Mouse (Mus musculus): ENCODE results near the gene Prdm1. TPM values are rescaled to one million over a fixed set of nuclear protein-coding genes. Genes with fewer than 3 reads are reported as not detected.

Gene Prdm1
- polyA plus RNA-seq, 1 experiment from 2014 or later = 26.3 TPM

DNA sequence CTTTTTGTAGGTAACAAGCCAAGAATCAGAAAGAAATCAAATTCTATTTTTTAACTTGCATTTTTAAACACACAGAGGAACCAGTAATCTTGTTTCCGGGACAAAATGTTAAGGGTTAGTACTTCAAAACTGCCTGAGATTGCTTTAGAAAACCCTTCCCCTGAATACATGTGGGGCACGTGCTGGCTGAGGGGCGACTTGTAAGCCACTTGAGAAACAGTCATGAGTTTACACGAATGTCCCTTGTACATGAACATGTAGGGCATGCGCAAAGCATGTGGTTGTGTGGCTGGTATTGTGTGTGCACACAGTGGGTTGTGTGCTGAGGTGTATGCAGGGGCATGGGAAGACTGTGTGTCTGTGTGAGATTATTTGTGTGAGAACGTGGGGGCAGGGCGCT, 19.7 kb downstream of the Prdm1 start:
- Histone ChIP-seq H3K27ac (ENCODE audit: low read depth) (no peak overlapping the region), H3K36me3 (ENCODE audit: control insufficient read depth, insufficient read depth, low read length) (no peaks in the 10 kb centered on the region), H3K4me1 (replicated peaks; ENCODE audit: control insufficient read depth, insufficient read depth, low read length) (no peaks in the 10 kb centered on the region), H3K27me3 (replicated peaks; ENCODE audit: control insufficient read depth, insufficient read depth, low read length) (no peaks in the 10 kb centered on the region), H3K4me2 (ENCODE audit: low read length) (no peak overlapping the region), H3K9ac (ENCODE audit: low read length) (no peak overlapping the region), H3K4me3 (ENCODE audit: low read depth, low read length) (no peak overlapping the region), H3K9me3 (ENCODE audit: control insufficient read depth, low read length) (no peaks in the 10 kb centered on the region)
- no peak for DNase-seq (ENCODE audit: low spot score)
- 87% methylated on average over 7 of the region's 7 CpGs for WGBS
- no peak for ATAC-seq (replicated peaks; ENCODE audit: low FRiP score, low TSS enrichment, low read depth)

DNA sequence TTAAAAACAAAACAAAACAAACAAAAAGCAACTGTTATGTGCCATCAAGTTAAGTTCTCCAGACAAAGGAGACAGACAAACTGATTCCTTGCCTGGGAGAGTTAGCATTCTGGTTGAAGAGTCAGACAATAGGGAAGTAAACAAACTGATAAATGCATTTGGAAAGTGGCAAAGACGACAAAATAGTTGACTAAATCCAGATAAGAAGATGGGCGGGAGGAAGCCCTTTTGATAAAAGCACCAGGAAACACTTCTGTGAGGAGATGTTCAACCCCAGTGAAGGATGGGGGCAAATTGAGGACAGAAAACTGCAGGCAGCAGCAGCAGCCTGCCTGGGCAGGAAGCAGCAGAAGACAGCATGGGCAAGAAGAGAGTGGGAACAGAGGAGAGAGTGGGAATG, 20.3 kb downstream of the Prdm1 start:
- WGBS = 26% methylated on average over 2 of the region's 2 CpGs
- H3K36me3 ChIP-seq (ENCODE audit: control insufficient read depth, insufficient read depth, low read length) = no peaks in the 10 kb centered on the region
- H3K9ac ChIP-seq (ENCODE audit: low read length) = no peak overlapping the region
- no peaks in the 10 kb centered on the region for H3K27me3 ChIP-seq (replicated peaks; ENCODE audit: control insufficient read depth, insufficient read depth, low read length)
- no peak overlapping the region for H3K4me2 ChIP-seq (ENCODE audit: low read length)
- no peak overlapping the region for H3K4me3 ChIP-seq (ENCODE audit: low read depth, low read length)
- ATAC-seq (replicated peaks; ENCODE audit: low FRiP score, low TSS enrichment, low read depth) = no peak
- no peak for DNase-seq (ENCODE audit: low spot score)
- H3K27ac ChIP-seq (ENCODE audit: low read depth) = no peak overlapping the region
- no peaks in the 10 kb centered on the region for H3K9me3 ChIP-seq (ENCODE audit: control insufficient read depth, low read length)
- H3K4me1 ChIP-seq (replicated peaks; ENCODE audit: control insufficient read depth, insufficient read depth, low read length) = no peaks in the 10 kb centered on the region

DNA sequence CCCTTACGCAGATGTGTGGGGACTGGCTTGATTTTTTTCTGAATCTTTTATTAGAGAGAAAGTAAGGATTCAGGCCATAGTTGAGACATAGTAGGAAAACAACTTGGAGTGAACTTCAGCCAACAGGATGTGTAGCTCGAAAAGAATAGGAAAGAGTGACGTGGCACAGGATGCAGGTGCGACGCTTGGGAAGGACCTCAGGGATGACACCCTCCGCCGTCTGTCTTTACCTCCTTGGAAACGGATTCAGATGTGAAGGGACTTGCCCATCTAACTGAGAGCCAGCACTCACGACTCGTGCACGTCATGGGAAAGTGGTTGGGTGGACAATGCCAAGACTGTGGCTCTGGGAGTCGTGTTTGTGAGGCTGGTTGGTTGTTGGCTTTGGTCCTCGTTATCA, 25.4 kb downstream of the Prdm1 start:
- 82% methylated on average over 13 of the region's 13 CpGs for WGBS
- Histone ChIP-seq H3K9me3 (ENCODE audit: control insufficient read depth, low read length) (no peaks in the 10 kb centered on the region), H3K36me3 (ENCODE audit: control insufficient read depth, insufficient read depth, low read length) (no peaks in the 10 kb centered on the region), H3K4me2 (ENCODE audit: low read length) (no peak overlapping the region), H3K4me3 (ENCODE audit: low read depth, low read length) (no peak overlapping the region), H3K27ac (ENCODE audit: low read depth) (no peak overlapping the region), H3K27me3 (replicated peaks; ENCODE audit: control insufficient read depth, insufficient read depth, low read length) (no peaks in the 10 kb centered on the region), H3K4me1 (replicated peaks; ENCODE audit: control insufficient read depth, insufficient read depth, low read length) (peaks cover 11% of the 10 kb centered on the region; the same call in 1 of the 2 replicates), H3K9ac (ENCODE audit: low read length) (no peak overlapping the region)
- ATAC-seq (replicated peaks; ENCODE audit: low FRiP score, low TSS enrichment, low read depth) = no peak
- no peak for DNase-seq (ENCODE audit: low spot score)

DNA sequence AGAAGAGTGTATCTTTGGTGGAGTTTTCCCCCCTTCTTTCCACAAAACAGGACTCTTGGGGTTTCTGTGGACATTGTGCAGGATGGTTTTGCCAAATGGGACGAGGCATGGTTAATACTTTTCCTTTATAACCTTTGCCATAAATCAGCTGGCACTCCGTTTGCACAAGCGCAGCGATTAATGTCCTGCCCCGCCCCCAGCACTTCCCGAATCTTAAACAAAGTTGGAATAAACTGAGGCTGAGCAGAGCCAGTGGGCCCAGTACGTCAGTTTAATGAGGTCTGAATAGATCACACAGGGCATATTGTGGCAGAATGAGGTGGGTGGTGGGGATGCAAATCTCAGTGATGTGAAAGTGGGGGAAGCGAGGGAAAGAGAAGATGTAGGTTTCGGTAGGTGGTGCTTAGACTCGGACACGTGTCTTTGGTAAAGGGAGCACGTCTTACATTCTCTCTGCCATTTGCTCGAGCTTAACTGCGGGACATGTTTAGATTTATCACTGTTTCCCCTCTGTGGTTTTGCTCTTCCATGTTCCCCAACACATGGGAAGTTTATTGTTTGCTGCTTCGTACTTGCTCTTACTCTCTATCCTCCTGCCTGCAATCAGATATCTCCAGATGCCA, 28.3 kb downstream of the Prdm1 start:
- no peak for ATAC-seq (replicated peaks; ENCODE audit: low FRiP score, low TSS enrichment, low read depth)
- 25% methylated on average over 15 of the region's 15 CpGs for WGBS
- DNase-seq (ENCODE audit: low spot score) = no peak

DNA sequence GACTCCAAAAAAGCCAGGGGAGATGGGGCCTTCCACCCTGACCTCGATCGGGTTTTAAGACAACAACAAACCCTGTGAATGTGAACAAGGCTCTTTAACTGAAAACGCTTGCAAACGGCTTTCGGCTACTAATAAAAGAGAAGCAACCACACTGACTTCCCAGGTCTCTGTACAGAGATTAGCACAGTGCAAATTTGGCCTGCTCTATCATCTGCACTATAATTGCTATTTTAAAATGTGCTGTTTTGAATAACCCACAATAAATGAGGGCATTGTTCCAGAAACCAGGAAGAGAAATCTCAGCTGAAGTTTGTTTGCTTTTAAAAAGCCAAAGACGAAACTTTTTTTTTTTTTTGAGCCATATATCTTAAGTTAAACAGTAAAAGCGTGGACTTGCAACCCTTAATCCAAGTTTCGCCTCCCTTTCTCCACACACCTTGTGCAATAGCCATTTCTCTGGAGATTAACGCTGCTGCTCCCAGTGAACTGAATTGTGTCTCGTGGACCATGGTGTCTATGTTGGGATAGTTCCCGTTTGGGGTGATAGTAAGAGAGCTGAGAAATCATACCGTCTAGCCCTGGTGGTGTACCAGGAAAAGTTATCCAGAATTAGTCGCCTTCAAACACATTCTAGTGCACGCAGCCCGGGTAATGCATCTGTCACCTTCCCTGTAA, 34.3 kb downstream of the Prdm1 start:
- no peaks in the 10 kb centered on the region for H3K9me3 ChIP-seq (ENCODE audit: control insufficient read depth, low read length)
- WGBS = 54% methylated on average over 15 of the region's 15 CpGs
- peak overlapping the region; percentile 77 for H3K27ac ChIP-seq (ENCODE audit: low read depth)
- no peaks in the 10 kb centered on the region for H3K27me3 ChIP-seq (replicated peaks; ENCODE audit: control insufficient read depth, insufficient read depth, low read length)
- DNase-seq (ENCODE audit: low spot score) = peak; percentile 62
- no peaks in the 10 kb centered on the region for H3K36me3 ChIP-seq (ENCODE audit: control insufficient read depth, insufficient read depth, low read length)
- ATAC-seq (replicated peaks; ENCODE audit: low FRiP score, low TSS enrichment, low read depth) = 0 out of 2 replicates have a peak, but pooled peaks have one; percentile 37
- no peak overlapping the region for H3K4me2 ChIP-seq (ENCODE audit: low read length)
- no peak overlapping the region for H3K4me3 ChIP-seq (ENCODE audit: low read depth, low read length)
- H3K4me1 ChIP-seq (replicated peaks; ENCODE audit: control insufficient read depth, insufficient read depth, low read length) = no peaks in the 10 kb centered on the region
- no peak overlapping the region for H3K9ac ChIP-seq (ENCODE audit: low read length)

More for the DNA sequence above, 28.3 kb downstream of the Prdm1 start:
- H3K27ac ChIP-seq (ENCODE audit: low read depth) = no peak overlapping the region
- peaks cover 11% of the 10 kb centered on the region; the same call in 1 of the 2 replicates for H3K4me1 ChIP-seq (replicated peaks; ENCODE audit: control insufficient read depth, insufficient read depth, low read length)
- H3K36me3 ChIP-seq (ENCODE audit: control insufficient read depth, insufficient read depth, low read length) = no peaks in the 10 kb centered on the region
- H3K4me3 ChIP-seq (ENCODE audit: low read depth, low read length) = no peak overlapping the region
- no peaks in the 10 kb centered on the region for H3K9me3 ChIP-seq (ENCODE audit: control insufficient read depth, low read length)
- H3K27me3 ChIP-seq (replicated peaks; ENCODE audit: control insufficient read depth, insufficient read depth, low read length) = no peaks in the 10 kb centered on the region
- no peak overlapping the region for H3K9ac ChIP-seq (ENCODE audit: low read length)
- peak overlapping the region; percentile 45 for H3K4me2 ChIP-seq (ENCODE audit: low read length)

DNA sequence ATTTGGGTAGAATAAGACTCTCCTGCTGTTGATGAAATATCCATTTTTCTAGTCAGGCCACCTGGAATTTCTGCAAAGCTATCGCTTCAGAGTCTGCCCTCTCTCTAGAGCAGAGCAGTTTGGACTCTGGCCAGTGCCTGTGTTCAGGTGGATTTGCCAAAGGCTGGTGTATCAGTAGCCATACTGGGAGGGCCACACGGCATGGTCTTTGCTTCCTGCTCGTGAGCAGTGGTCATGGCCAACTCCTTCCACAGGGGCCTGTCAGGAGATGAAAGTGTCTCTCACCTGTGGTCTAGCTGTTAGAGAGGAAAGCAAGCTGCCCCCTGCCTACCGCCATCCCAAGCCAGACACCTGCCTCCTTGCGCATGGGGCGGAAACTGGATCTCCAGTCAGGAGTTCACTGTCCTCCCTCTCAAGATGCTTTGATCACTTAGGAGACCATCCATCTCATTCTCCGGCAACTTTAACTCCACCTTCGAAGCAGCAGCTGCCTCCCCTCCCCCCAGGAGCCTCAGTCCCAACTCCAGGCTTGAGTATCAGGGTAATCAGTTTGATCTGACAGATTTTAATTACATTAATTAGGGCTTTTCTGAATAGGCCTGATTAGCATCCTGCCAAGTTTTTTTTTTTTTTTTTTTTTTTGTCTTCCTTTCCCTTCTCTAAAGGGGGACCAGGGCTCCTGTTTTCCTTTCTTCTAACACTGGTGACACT, 35.3 kb downstream of the Prdm1 start:
- 33% methylated on average over 8 of the region's 8 CpGs for WGBS
- no peak overlapping the region for H3K4me2 ChIP-seq (ENCODE audit: low read length)

DNA sequence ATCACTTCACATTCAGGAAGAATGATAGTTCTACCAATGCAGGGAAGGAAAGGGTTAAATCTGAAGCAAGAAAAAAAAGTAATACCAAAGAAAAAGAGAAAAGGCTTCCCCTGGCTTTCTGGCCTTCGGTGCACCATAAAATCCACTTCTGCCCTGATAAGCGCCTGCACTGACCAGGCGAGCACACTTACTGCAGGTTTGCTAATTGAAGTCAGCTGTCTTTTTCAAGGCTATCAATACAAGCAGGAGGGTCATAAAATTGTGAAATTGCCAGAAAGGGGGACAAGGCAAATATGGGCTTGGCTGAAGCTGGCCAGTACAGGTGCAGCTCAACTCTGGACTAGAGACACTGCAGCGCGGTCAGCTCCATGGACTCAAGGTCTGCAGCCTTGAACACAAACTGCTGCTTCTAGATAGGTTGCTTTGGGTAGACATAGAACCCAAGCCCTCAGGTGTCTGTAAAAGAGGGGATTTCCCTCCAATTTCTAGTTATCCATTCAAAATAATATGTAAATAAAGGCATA, 37.3 kb downstream of the Prdm1 start:
- Histone ChIP-seq H3K9me3 (ENCODE audit: control insufficient read depth, low read length) (no peaks in the 10 kb centered on the region), H3K36me3 (ENCODE audit: control insufficient read depth, insufficient read depth, low read length) (no peaks in the 10 kb centered on the region), H3K27me3 (replicated peaks; ENCODE audit: control insufficient read depth, insufficient read depth, low read length) (no peaks in the 10 kb centered on the region), H3K4me2 (ENCODE audit: low read length) (no peak overlapping the region), H3K9ac (ENCODE audit: low read length) (no peak overlapping the region), H3K4me3 (ENCODE audit: low read depth, low read length) (no peak overlapping the region), H3K4me1 (replicated peaks; ENCODE audit: control insufficient read depth, insufficient read depth, low read length) (0 out of 2 replicates have a peak, but pooled peaks cover 2% of the 10 kb centered on the region), H3K27ac (ENCODE audit: low read depth) (no peak overlapping the region)
- ATAC-seq (replicated peaks; ENCODE audit: low FRiP score, low TSS enrichment, low read depth) (peak; percentile 87), DNase-seq (ENCODE audit: low spot score) (peak; percentile 67)
- WGBS = 53% methylated on average over 5 of the region's 5 CpGs

More for the DNA sequence above, 35.3 kb downstream of the Prdm1 start:
- no peaks in the 10 kb centered on the region for H3K27me3 ChIP-seq (replicated peaks; ENCODE audit: control insufficient read depth, insufficient read depth, low read length)
- DNase-seq (ENCODE audit: low spot score) (no peak), ATAC-seq (replicated peaks; ENCODE audit: low FRiP score, low TSS enrichment, low read depth) (no peak)
- H3K4me3 ChIP-seq (ENCODE audit: low read depth, low read length) = no peak overlapping the region
- H3K36me3 ChIP-seq (ENCODE audit: control insufficient read depth, insufficient read depth, low read length) = no peaks in the 10 kb centered on the region
- no peaks in the 10 kb centered on the region for H3K4me1 ChIP-seq (replicated peaks; ENCODE audit: control insufficient read depth, insufficient read depth, low read length)
- H3K9me3 ChIP-seq (ENCODE audit: control insufficient read depth, low read length) = no peaks in the 10 kb centered on the region
- no peak overlapping the region for H3K9ac ChIP-seq (ENCODE audit: low read length)
- H3K27ac ChIP-seq (ENCODE audit: low read depth) = peak overlapping the region; percentile 77

DNA sequence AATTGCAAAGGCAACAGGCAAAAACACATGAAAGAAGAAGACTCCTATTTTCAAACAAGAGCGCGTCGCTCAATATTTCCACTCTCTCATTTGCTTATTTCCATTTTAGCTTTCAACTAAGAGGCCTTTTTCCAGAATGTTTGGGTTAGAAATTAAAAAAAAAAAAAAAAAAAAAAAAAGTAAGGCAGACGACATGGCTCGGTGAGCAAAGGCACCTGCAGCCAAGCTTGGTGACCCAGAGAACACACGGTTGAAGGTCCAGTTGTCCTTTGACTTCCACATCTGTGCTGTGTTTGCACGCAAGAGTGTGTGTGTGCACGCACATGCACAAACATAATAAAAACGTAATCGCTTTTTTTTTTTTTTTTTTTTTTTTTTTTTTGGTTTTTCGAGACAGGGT, 41.2 kb downstream of the Prdm1 start:
- WGBS = 83% methylated on average over 10 of the region's 11 CpGs
- ATAC-seq (replicated peaks; ENCODE audit: low FRiP score, low TSS enrichment, low read depth) (no peak), DNase-seq (ENCODE audit: low spot score) (no peak)
- H3K27ac ChIP-seq (ENCODE audit: low read depth) = no peak overlapping the region
- H3K27me3 ChIP-seq (replicated peaks; ENCODE audit: control insufficient read depth, insufficient read depth, low read length) = no peaks in the 10 kb centered on the region
- H3K9ac ChIP-seq (ENCODE audit: low read length) = no peak overlapping the region
- H3K9me3 ChIP-seq (ENCODE audit: control insufficient read depth, low read length) = no peaks in the 10 kb centered on the region
- H3K4me1 ChIP-seq (replicated peaks; ENCODE audit: control insufficient read depth, insufficient read depth, low read length) = 0 out of 2 replicates have a peak, but pooled peaks cover 2% of the 10 kb centered on the region
- no peak overlapping the region for H3K4me2 ChIP-seq (ENCODE audit: low read length)
- H3K4me3 ChIP-seq (ENCODE audit: low read depth, low read length) = no peak overlapping the region
- no peaks in the 10 kb centered on the region for H3K36me3 ChIP-seq (ENCODE audit: control insufficient read depth, insufficient read depth, low read length)

Measured in intestine, embryonic 14.5 days (tissue).